Mouse (Mus musculus) left cerebral cortex, postnatal 14 days (tissue): Measurements from ENCODE around the gene Gatm. TPM values are rescaled to one million over a fixed set of nuclear protein-coding genes. Genes with fewer than 3 reads are reported as not detected.

Source experiments
- DNase-seq, 2 experiments: peaks; one replicate each; pipeline ENCODE4 v3.0.0; 2021 to 2022; ENCODE audit warnings: low spot score in 2 of 2, mixed read lengths in 1 of 2
- intact Hi-C: fragments of 180-260 bp; cut with DNase I; formaldehyde crosslinking; loops from one replicate; pipeline ENCODE4 v1.15.1; 2025
- long read RNA-seq, 2 experiments: library from polyadenylated mRNA; stranded (forward); transcript quantifications; one replicate each; pipeline ENCODE4 v2.0.0; 2021
- total RNA-seq, 2 experiments: library from RNA; stranded (reverse); gene quantifications; 2 replicates each; pipeline ENCODE4 v1.2.3; 2021

Gatm gene
- 10 to 100 TPM; 56.6 to 58.7 TPM for total RNA-seq
- long read RNA-seq, experiment 1, transcript Gatm-201 (9 exons, 2,389 nt), result major isoform, 72 of 78 reads
- long read RNA-seq, experiment 1, partial matches to known transcripts, result 2 of 78 reads
- long read RNA-seq, experiment 1, other reads (novel, unspliced or antisense), result 4 of 78 reads
- long read RNA-seq, experiment 2, transcript Gatm-201 (9 exons, 2,389 nt), result major isoform, 83 of 87 reads
- long read RNA-seq, experiment 2, partial matches to known transcripts, result 1 of 87 reads
- long read RNA-seq, experiment 2, other reads (novel, unspliced or antisense), result 3 of 87 reads

DNA sequence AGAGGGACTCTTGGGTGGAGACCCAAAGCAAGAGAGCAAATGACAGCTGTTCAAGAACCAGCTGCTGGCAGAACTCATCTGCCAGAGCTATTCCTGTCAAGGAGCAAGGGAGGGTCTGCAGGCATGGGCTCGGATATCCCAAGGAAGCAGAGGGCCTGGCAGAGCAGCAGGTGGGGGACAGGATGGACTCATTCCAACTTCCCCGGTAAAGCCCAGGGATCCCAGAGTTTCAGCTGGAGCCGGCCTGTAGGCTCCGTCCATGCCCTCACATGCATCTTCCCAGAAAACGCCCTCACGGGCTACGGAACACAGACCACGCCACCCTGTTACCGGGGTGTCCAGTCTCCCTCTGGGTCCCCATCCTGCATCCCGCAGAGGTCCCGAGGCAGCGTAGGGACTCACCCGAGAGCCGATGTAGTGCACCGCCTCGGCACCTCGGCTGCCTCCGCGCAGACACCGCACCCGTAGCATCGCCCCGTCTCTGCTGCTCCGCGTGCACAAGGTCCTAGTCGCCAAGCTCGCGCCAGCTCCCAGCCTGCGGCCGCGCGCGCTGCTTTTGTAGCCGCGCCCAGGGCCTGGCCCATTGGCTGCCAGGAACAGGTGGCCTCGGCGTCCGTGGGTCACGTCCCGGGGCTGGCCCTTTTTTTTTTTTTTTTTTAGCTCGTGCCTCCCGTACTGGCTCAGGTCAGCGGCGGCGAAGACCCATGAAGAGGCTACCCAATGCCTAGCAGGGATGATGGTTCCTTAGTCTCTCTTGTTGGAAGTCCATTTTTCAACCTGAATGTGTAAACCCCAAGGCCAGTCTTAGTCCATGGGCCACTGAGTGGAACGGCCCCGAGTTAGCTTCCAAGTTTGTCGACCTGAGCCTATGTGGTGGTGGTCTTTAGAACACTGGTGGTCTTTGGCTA, at the start of gene Gatm:
TSS of gene Gatm (minus strand) at position 558 of the 908 bp plus-strand sequence.
- intact Hi-C loops, result loop anchor here (5.0 kb wide), 2 partner anchors 39 to 234 kb away; no protein-coding TSS in a partner anchor
- DNase-seq, result peak; percentile 77 to 88

- DNase-seq, result no peak
- intact Hi-C loops, result no loop called here
Observed at GRCm38 (mm10) chr2:122659825-122660224, 48.7 kb upstream of the Gatm start.

GRCm38 (mm10) chr2:122657707-122658524, 46.8 kb upstream of the Gatm start:
- DNase-seq, result no peak
- intact Hi-C loops, result no loop called here

GRCm38 (mm10) chr2:122656767-122657166, 45.7 kb upstream of the Gatm start:
- intact Hi-C loops, result no loop called here
- no peak for DNase-seq

DNA sequence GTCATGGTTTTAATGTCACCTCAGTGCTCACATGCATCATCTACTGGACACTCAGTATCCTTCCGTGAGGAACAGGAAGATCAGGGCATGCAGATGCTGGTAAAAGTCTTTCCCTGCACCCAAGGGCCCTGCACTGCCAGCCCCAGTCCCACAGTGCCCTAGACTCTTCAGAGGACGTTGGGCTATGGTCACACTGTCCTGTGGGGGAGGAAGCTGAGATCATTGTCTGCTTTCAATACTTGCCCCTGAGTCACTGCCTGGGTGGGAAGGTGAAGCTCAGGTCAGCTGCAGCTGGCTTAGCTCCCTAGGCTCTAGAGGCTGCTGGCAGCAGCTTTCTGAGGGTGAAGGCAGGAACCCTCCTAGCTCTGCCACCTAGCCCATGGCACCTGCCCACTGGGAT, 44.9 kb upstream of the Gatm start:
- no peak for DNase-seq
- intact Hi-C loops, result no loop called here

DNA sequence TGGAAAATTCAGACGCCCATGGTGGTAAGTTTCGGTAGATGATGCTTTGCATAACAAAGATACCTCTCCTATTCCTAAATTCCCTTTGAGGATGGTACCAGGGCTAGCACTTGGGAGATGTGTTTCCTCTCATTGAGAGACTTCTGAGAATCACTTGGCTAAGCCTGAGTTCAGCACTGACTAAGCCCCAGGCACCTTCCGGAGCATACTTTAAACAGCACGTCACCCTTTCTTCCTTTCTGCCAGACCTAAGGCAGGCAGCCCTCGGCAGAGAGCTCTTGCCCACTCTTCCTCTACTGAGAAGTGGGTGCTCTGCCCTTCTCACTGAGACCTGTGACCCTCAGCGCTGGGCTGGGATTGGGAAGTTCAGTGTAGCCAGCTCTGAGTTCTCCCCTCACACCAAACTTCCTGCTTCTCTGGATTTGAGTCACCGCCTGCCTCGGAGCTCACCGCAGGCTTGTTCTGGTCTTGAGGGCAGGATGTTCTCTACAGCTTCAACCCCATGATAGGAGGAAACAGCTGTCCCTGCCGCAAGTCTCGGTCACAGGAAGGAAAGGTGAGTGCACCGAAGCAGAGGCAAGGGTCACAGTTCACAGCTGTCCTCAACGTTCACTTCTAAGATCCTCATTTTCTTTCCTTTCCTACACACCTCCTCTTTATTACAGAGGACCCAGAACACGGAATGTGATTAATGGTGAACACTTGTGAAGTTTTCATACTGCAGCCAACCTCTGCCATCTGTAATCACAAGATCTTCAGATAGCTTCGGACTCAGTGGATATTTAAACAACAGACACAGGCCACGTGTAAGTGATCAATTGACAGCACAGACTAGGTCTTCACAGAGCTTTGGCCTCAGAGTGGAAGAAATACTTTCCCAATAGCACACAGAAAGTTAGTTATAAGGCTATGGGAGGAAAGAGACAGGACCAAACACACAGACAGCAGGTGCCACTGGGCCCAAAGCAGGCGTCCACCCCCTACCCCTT, 41.3 kb upstream of the Gatm start:
- intact Hi-C loops, result no loop called here
- DNase-seq, result no peak

GRCm38 (mm10) chr2:122638673-122639072, 27.6 kb upstream of the Gatm start:
- intact Hi-C loops, result loop anchor here (10.0 kb wide), 1 partner anchor 116 kb away; no protein-coding TSS in a partner anchor
- no peak for DNase-seq

DNA sequence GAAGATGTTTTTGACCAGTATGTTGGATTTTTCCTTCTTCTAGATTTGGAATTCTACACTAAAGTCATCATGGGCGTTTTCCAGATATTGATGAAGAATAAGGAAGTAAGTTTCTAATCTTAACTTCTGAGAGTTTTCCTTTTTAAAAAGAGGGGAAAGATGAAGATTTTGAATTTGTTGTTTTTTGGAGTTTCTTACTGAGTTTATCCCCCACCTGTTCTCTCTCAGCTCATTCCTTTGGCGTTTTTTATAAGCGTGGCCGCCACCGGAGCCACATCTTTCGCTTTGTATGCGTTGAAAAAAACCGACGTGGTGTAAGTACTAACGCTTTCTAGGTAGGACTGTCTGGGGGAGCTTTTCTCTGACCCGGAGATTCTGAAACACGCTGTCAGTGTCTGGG, 26.9 kb upstream of the Gatm start:
- intact Hi-C loops, result loop anchor here (10.0 kb wide), 1 partner anchor 117 kb away; no protein-coding TSS in a partner anchor

GRCm38 (mm10) chr2:122637526-122637997, 26.5 kb upstream of the Gatm start:
- intact Hi-C loops, result loop anchor here (1.0 to 10.0 kb wide), 2 partner anchors 29 to 117 kb away; no protein-coding TSS in a partner anchor
- DNase-seq, result peak; percentile 36 to 66

More for the DNA sequence above, 26.9 kb upstream of the Gatm start:
- no peak for DNase-seq

- DNase-seq, result no peak
- intact Hi-C loops, result loop anchor here (1.0 to 10.0 kb wide), 2 partner anchors 30 to 118 kb away; no protein-coding TSS in a partner anchor
Observed at GRCm38 (mm10) chr2:122636686-122637085, 25.6 kb upstream of the Gatm start, which contains the start of gene AA467197. AA467197 (plus strand) TSS chr2:122636986.

GRCm38 (mm10) chr2:122631226-122631801, 20.2 kb upstream of the Gatm start:
- intact Hi-C loops, result loop anchor here (10.0 kb wide), 1 partner anchor 123 kb away; no protein-coding TSS in a partner anchor

GRCm38 (mm10) chr2:122630465-122631225, 19.5 kb upstream of the Gatm start:
- intact Hi-C loops, result loop anchor here (10.0 kb wide), 1 partner anchor 124 kb away; no protein-coding TSS in a partner anchor

More at GRCm38 (mm10) chr2:122631226-122631801, 20.2 kb upstream of the Gatm start:
- no peak for DNase-seq

GRCm38 (mm10) chr2:122629871-122630270, 18.8 kb upstream of the Gatm start:
- intact Hi-C loops, result loop anchor here (1.0 to 10.0 kb wide), 3 partner anchors 61 to 435 kb away; no protein-coding TSS in a partner anchor
- no peak for DNase-seq

More at GRCm38 (mm10) chr2:122630465-122631225, 19.5 kb upstream of the Gatm start:
- DNase-seq, result peak; percentile 89 to 90

GRCm38 (mm10) chr2:122628976-122629375, 17.9 kb upstream of the Gatm start:
- DNase-seq, result peak; percentile 89 to 90

DNA sequence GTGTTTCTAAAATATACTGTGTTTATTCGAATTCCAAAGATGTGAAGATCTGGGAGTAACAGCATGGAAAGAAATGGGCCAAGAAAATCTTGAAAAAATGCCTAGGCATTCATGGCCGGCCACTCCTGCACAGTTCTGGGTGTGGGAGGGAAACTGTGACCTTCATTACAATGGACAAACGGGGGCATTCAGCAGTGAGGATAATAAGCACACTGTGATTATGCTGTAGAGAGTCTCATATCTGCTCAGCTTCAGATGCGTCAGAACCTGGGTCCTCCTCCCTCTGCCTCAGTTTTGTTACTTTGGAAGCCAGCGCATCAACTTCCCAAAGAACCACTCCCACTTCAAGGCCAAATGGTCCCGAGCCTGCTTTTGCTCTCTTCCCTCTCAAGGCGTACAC, 14.8 kb upstream of the Gatm start:
- no peak for DNase-seq
- intact Hi-C loops, result loop anchor here (10.0 kb wide), 1 partner anchor 431 kb away; no protein-coding TSS in a partner anchor

More at GRCm38 (mm10) chr2:122628976-122629375, 17.9 kb upstream of the Gatm start:
- intact Hi-C loops, result loop anchor here (1.0 to 10.0 kb wide), 2 partner anchors 60 to 434 kb away; no protein-coding TSS in a partner anchor
